Mouse (Mus musculus) heart, embryonic 10.5 days (tissue): ENCODE measurements around the gene Glra3. TPM values are rescaled to one million over a fixed set of nuclear protein-coding genes. Genes with fewer than 3 reads are reported as not detected.

ENCODE experiments used
- DNase-seq: peaks from one replicate; pipeline ENCODE4 v3.0.0-alpha.2; 2017; ENCODE audit warnings: low spot score
- H3K27ac ChIP-seq: fragments of 300-500 bp; sonication (generic); 2 replicates; pipeline ENCODE4 v1.5.1; 2016; ENCODE audit warnings: mild to moderate bottlenecking
- H3K27me3 ChIP-seq: fragments of 300-500 bp; sonication (generic); 2 replicates; pipeline ENCODE4 v1.6.1; 2016; ENCODE audit warnings: mild to moderate bottlenecking; ENCODE audit not compliant: poor library complexity, insufficient read depth, severe bottlenecking
- H3K36me3 ChIP-seq: fragments of 300-500 bp; sonication (generic); 2 replicates; pipeline ENCODE4 v1.6.1; 2016; ENCODE audit warnings: mild to moderate bottlenecking, moderate library complexity
- H3K4me1 ChIP-seq: fragments of 300-500 bp; sonication (generic); 2 replicates; pipeline ENCODE4 v1.6.1; 2016; ENCODE audit warnings: mild to moderate bottlenecking
- H3K4me3 ChIP-seq: fragments of 300-500 bp; sonication (generic); 2 replicates; pipeline ENCODE4 v1.5.1; 2016; ENCODE audit warnings: mild to moderate bottlenecking, moderate library complexity
- H3K9me3 ChIP-seq: fragments of 300-500 bp; sonication (generic); 2 replicates; pipeline ENCODE4 v1.6.1; 2016; ENCODE audit warnings: mild to moderate bottlenecking, moderate library complexity
- WGBS: fragments of 180-500 bp; shearing (Covaris S2); methylation state at CpG from one replicate; pipeline ENCODE4 v1.1.7; 2016; 5-methylcytosine and 5-hydroxymethylcytosine counted together
- polyA plus RNA-seq: library from polyadenylated mRNA; unstranded; fragments of >200 nt; fragmentation: Nextera tagmentation; extraction: Ambion mirVana; gene quantifications from 2 replicates; pipeline ENCODE4 v1.2.1, GENCODE M21; 2016

Glra3 gene
- polyA plus RNA-seq, 1 experiment from 2014 or later, result not detected

GRCm38 (mm10) chr8:56151574-56151973 is 211.3 kb downstream of the Glra3 start:
- 78% methylated on average over 5 of the region's 5 CpGs for WGBS
- H3K4me1 ChIP-seq, result no peaks in the 10 kb centered on the region
- H3K9me3 ChIP-seq, result no peaks in the 10 kb centered on the region
- no peak for DNase-seq
- no peak overlapping the region for H3K4me3 ChIP-seq
- H3K36me3 ChIP-seq, result no peaks in the 10 kb centered on the region
- H3K27me3 ChIP-seq, result no peaks in the 10 kb centered on the region
- no peak overlapping the region for H3K27ac ChIP-seq

- H3K27me3 ChIP-seq, result no peaks in the 10 kb centered on the region
- no peaks in the 10 kb centered on the region for H3K9me3 ChIP-seq
- no peak overlapping the region for H3K27ac ChIP-seq
- no peak overlapping the region for H3K4me3 ChIP-seq
- no peaks in the 10 kb centered on the region for H3K36me3 ChIP-seq
- DNase-seq, result no peak
- 36% methylated on average over 2 of the region's 2 CpGs for WGBS
- no peaks in the 10 kb centered on the region for H3K4me1 ChIP-seq
Measured at GRCm38 (mm10) chr8:56158966-56159365, 218.7 kb downstream of the Glra3 start.

Other genes starting within 250 kb of the Glra3 start
- gene Adam29, start 33.5 kb upstream of the Glra3 start, polyA plus RNA-seq, result not detected in 2 replicates